Mouse (Mus musculus): Measurements from ENCODE around the gene Tada3. TPM values are rescaled to one million over a fixed set of nuclear protein-coding genes. Genes with fewer than 3 reads are reported as not detected.
A peak's percentile ranks its signal among the peaks of the same experiment; 100 is the strongest.

The Tada3 gene
- 10 to 100 TPM; 30.5 to 37.1 TPM for total RNA-seq (2021)
- long read RNA-seq, experiment 1, partial matches to known transcripts = 2 of 25 reads
- long read RNA-seq, experiment 1, other reads (novel, unspliced or antisense) = 19 of 25 reads
- long read RNA-seq, experiment 2, transcript Tada3-201 (9 exons, 2,848 nt) = major isoform, 5 of 23 reads
- long read RNA-seq, experiment 2, partial matches to known transcripts = 1 of 23 reads
- long read RNA-seq, experiment 2, other reads (novel, unspliced or antisense) = 17 of 23 reads

GRCm38 (mm10) chr6:113377496-113378385 is at the start of gene Tada3, which contains the start of gene Arpc4:
Tada3 (minus strand) TSS chr6:113377883.
Arpc4 (plus strand) TSS chr6:113378115.
- DNase-seq = peak; percentile 92

- peak; percentile 65 for DNase-seq
Measured at GRCm38 (mm10) chr6:113427397-113427796, 49.7 kb upstream of the Tada3 start.

GRCm38 (mm10) chr6:113426696-113427095 is 49.0 kb upstream of the Tada3 start:
- DNase-seq = no peak

GRCm38 (mm10) chr6:113424187-113424586 is 46.5 kb upstream of the Tada3 start:
- DNase-seq = no peak

GRCm38 (mm10) chr6:113423000-113423399 is 45.3 kb upstream of the Tada3 start:
- DNase-seq = no peak

GRCm38 (mm10) chr6:113419199-113419587 is 41.5 kb upstream of the Tada3 start, which contains the start of gene Rpusd3:
Rpusd3 (minus strand) TSS chr6:113419340.
- peak; percentile 100 for DNase-seq

GRCm38 (mm10) chr6:113418441-113419198 is 40.9 kb upstream of the Tada3 start:
- DNase-seq = no peak

GRCm38 (mm10) chr6:113416416-113416815 is 38.7 kb upstream of the Tada3 start:
- no peak for DNase-seq

- no peak for DNase-seq
Measured at GRCm38 (mm10) chr6:113410001-113410400, 32.3 kb upstream of the Tada3 start.

- DNase-seq = no peak
Measured at GRCm38 (mm10) chr6:113406683-113407082, 29.0 kb upstream of the Tada3 start.

GRCm38 (mm10) chr6:113405483-113405882 is 27.8 kb upstream of the Tada3 start:
- no peak for DNase-seq

GRCm38 (mm10) chr6:113404649-113405448 is 27.2 kb upstream of the Tada3 start:
- DNase-seq = no peak

GRCm38 (mm10) chr6:113402094-113402493 is 24.4 kb upstream of the Tada3 start:
- no peak for DNase-seq

GRCm38 (mm10) chr6:113396270-113397030 is 18.8 kb upstream of the Tada3 start:
- no peak for DNase-seq

GRCm38 (mm10) chr6:113395501-113395900 is 17.8 kb upstream of the Tada3 start:
- no peak for DNase-seq

- DNase-seq = no peak
Measured at GRCm38 (mm10) chr6:113394811-113395210, 17.1 kb upstream of the Tada3 start.

- peak; percentile 26 for DNase-seq
Measured at GRCm38 (mm10) chr6:113393951-113394350, 16.3 kb upstream of the Tada3 start.

- peak; percentile 72 for DNase-seq
Measured at GRCm38 (mm10) chr6:113392387-113393071, 14.8 kb upstream of the Tada3 start.

GRCm38 (mm10) chr6:113392015-113392386 is 14.3 kb upstream of the Tada3 start:
- no peak for DNase-seq

- no peak for DNase-seq
Measured at GRCm38 (mm10) chr6:113390715-113391114, 13.0 kb upstream of the Tada3 start.

Data from adrenal gland, postnatal 10 days (tissue).